Comparison of ENCODE assay signal across 21 mouse cellular contexts in the genomic region with DNA sequence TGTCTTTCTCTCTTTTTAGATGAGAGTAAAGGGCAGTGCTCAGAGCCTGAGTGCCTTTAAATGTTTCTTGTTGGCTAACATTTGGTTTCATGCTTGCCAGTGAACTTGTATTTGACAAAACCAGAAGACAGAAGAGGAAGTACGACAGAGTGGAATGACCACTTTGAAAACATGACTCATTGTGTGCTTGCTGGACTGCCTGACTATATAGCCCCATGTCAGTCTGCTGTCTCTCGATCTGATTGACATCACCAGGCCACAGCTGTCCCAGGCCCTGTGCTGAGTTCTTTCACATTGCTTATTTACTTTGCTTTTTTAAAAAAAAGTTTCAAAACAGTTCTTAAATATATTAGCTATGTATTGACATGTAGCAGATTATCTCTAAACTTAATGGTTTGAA. TPM values are rescaled to one million over a fixed set of nuclear protein-coding genes. Genes with fewer than 3 reads are reported as not detected.
DNase-seq lines count a peak whose midpoint lies in the region; ATAC-seq lines count a peak whose summit lies in the region.
"Had no signal": no experiment of that assay in that cellular context is flagged by ENCODE, and none has a peak within 500 bp of the region (broad histone marks: within the 10 kb centered on the region; RNA-seq: fewer than 3 reads in every experiment).

No protein-coding gene starts in this region.

- no peak overlapping the region for H3K27ac ChIP-seq in hindbrain, embryonic 10.5 days
- H3K27ac ChIP-seq: embryonic facial prominence, embryonic 15.5 days; layer of hippocampus, adult 2 months had no signal

- WGBS in hindbrain, embryonic 10.5 days = 87% methylated on average over 2 of the region's 2 CpGs

- H3K9me3 ChIP-seq in hindbrain, embryonic 10.5 days = no peaks in the 10 kb centered on the region
- H3K9me3 ChIP-seq: embryonic facial prominence, embryonic 15.5 days had no signal

- H3K27me3 ChIP-seq in hindbrain, embryonic 10.5 days (ENCODE audit: insufficient read depth, poor library complexity, severe bottlenecking) = no peaks in the 10 kb centered on the region
- H3K27me3 ChIP-seq: embryonic facial prominence, embryonic 15.5 days had no signal

- no peak overlapping the region for H3K4me3 ChIP-seq in hindbrain, embryonic 10.5 days
- H3K4me3 ChIP-seq: embryonic facial prominence, embryonic 15.5 days; layer of hippocampus, adult 2 months had no signal

- ATAC-seq in common myeloid progenitor, adult 5-6 weeks (replicated peaks; ENCODE audit: low read depth, poor library complexity, severe bottlenecking) = peak; percentile 83
- ATAC-seq: activated CD4-positive, CD25-positive, alpha-beta regulatory T cell, adult 4 months; forebrain, postnatal 0 days; midbrain, embryonic 16.5 days had no signal

- peak; percentile 2 for DNase-seq in lung, postnatal 25 days (ENCODE audit: low spot score)
- DNase-seq in lung, postnatal 14 days = no peak
- peak; percentile 16 to 25 for DNase-seq in monocyte, adult 2 months (ENCODE audit: low read depth in 1 of 2, low spot score in 2 of 2)
- no peak for DNase-seq in hindbrain, embryonic 10.5 days (ENCODE audit: low spot score)
- no peak for DNase-seq in layer of hippocampus, postnatal 14 days (ENCODE audit: low spot score in 2 of 2)
- DNase-seq in thymus, postnatal 25 days = no peak
- DNase-seq: adrenal gland, postnatal 25 days; cerebellum, adult 11-12 months; cerebellum, postnatal 14 days; forebrain, postnatal 0 days; heart, postnatal 4 days; kidney, adult 11 months; kidney, postnatal 10 days; left cerebral cortex, postnatal 4 days; liver; right cerebral cortex, adult 18-20 months had no signal

- no peaks in the 10 kb centered on the region for H3K36me3 ChIP-seq in hindbrain, embryonic 10.5 days
- H3K36me3 ChIP-seq: embryonic facial prominence, embryonic 15.5 days had no signal

- peaks cover 3% of the 10 kb centered on the region; the same call in 1 of the 2 replicates for H3K4me1 ChIP-seq in hindbrain, embryonic 10.5 days (replicated peaks)
- H3K4me1 ChIP-seq: embryonic facial prominence, embryonic 15.5 days had no signal

RNA-seq across cellular contexts. Expression of gene Pik3cg, which starts 44.8 kb away (rescaled TPM):
- 46.3 and 60.0 TPM in 2 replicates for total RNA-seq in common myeloid progenitor, adult 5-6 weeks (2017)
- polyA plus RNA-seq in hindbrain, embryonic 10.5 days (2016; fragmentation: Nextera tagmentation; extraction: Ambion mirVana) = 1.00 and 1.2 TPM in 2 replicates
- total RNA-seq in layer of hippocampus, postnatal 14 days (2021) = 1 to 10 TPM; 4.5 to 4.6 TPM

Comparison
In these comparisons a context has a peak if more than half of its experiments do, and no peak if none do; other contexts are left out.
1. DNase-seq: peak in lung, postnatal 25 days (single experiment) and monocyte, adult 2 months (2 of 2); none in lung, postnatal 14 days (single experiment), hindbrain, embryonic 10.5 days (single experiment), layer of hippocampus, postnatal 14 days (0 of 2) and thymus, postnatal 25 days (single experiment).